ENCODE assay signal across 17 mouse cellular contexts in genomic region chr16:53201449-53201848, GRCm38 (mm10).
"Had no signal": no experiment of that assay in that cellular context is flagged by ENCODE, and none has a peak within 500 bp of the region (broad histone marks: within the 10 kb centered on the region; RNA-seq: fewer than 3 reads in every experiment).

No protein-coding gene starts in this region.

- DNase-seq: kidney, adult 11 months; kidney, adult 9 months; kidney, postnatal 4 days; liver; liver, embryonic 13.5 days; liver, postnatal 0 days; lung, postnatal 10 days; right cerebral cortex, adult 18-20 months; right cerebral cortex, postnatal 25 days; thymus, postnatal 36 days had no signal

- H3K9ac ChIP-seq: limb, embryonic 12.5 days; liver, embryonic 13.5 days; liver, postnatal 0 days; midbrain, embryonic 15.5 days; neural tube, embryonic 13.5 days had no signal

- H3K9me3 ChIP-seq: limb, embryonic 12.5 days; liver, embryonic 13.5 days; megakaryocyte, embryonic 14.5 days; midbrain, embryonic 15.5 days; neural tube, embryonic 13.5 days had no signal

- H3K27ac ChIP-seq: kidney, postnatal 0 days; layer of hippocampus, adult 2 months; limb, embryonic 12.5 days; liver, embryonic 13.5 days; macrophage; midbrain, embryonic 15.5 days; neural tube, embryonic 13.5 days had no signal

- H3K27me3 ChIP-seq: limb, embryonic 12.5 days; liver, embryonic 13.5 days; megakaryocyte, embryonic 14.5 days; midbrain, embryonic 15.5 days; neural tube, embryonic 13.5 days had no signal

- H3K4me2 ChIP-seq: limb, embryonic 12.5 days; liver, embryonic 13.5 days; midbrain, embryonic 15.5 days; neural tube, embryonic 13.5 days had no signal

- H3K4me3 ChIP-seq: layer of hippocampus, adult 2 months; limb, embryonic 12.5 days; liver, embryonic 13.5 days; megakaryocyte, embryonic 14.5 days; midbrain, embryonic 15.5 days; neural tube, embryonic 13.5 days had no signal

- H3K4me1 ChIP-seq: limb, embryonic 12.5 days; liver, embryonic 13.5 days; megakaryocyte, embryonic 14.5 days; midbrain, embryonic 15.5 days; neural tube, embryonic 13.5 days had no signal

- H3K36me3 ChIP-seq: limb, embryonic 12.5 days; liver, embryonic 13.5 days; midbrain, embryonic 15.5 days; neural tube, embryonic 13.5 days had no signal

- ATAC-seq: liver, postnatal 0 days; midbrain, embryonic 15.5 days had no signal
